Mouse (Mus musculus) heart, embryonic 16.5 days (tissue): ENCODE data around the gene G6pdx. TPM values are rescaled to one million over a fixed set of nuclear protein-coding genes. Genes with fewer than 3 reads are reported as not detected.

ENCODE experiments used
- ATAC-seq: fragments of 200-750 bp; cut with Nextera tagmentation; replicated peaks from 2 replicates; pipeline ENCODE4 v1.8.0; 2017; ENCODE audit warnings: moderate number of reproducible peaks; ENCODE audit not compliant: insufficient read depth, low FRiP score; ENCODE audit errors: extremely low read depth
- H3K27ac ChIP-seq: fragments of 300-500 bp; sonication (generic); 2 replicates; pipeline ENCODE4 v1.5.1; 2014; ENCODE audit warnings: mild to moderate bottlenecking, low read length, control low read depth, moderate library complexity
- H3K27me3 ChIP-seq: fragments of 300-500 bp; sonication (generic); 2 replicates; pipeline ENCODE4 v1.6.1; 2014; ENCODE audit warnings: low read length, mixed read lengths; ENCODE audit not compliant: control insufficient read depth, insufficient read depth
- H3K36me3 ChIP-seq: fragments of 300-500 bp; sonication (generic); 2 replicates; pipeline ENCODE4 v1.6.1; 2014; ENCODE audit not compliant: control insufficient read depth, insufficient read depth
- H3K4me1 ChIP-seq: fragments of 300-500 bp; sonication (generic); 2 replicates; pipeline ENCODE4 v1.6.1; 2014; ENCODE audit warnings: low read length, mixed read lengths; ENCODE audit not compliant: control insufficient read depth, insufficient read depth
- H3K4me2 ChIP-seq: fragments of 300-500 bp; sonication (generic); 2 replicates; pipeline ENCODE4 v1.6.1; 2014; ENCODE audit warnings: low read depth, mild to moderate bottlenecking, control low read depth, low read length
- H3K4me3 ChIP-seq: fragments of 300-500 bp; sonication (generic); 2 replicates; pipeline ENCODE4 v1.5.1; 2014; ENCODE audit warnings: mild to moderate bottlenecking, control low read depth, low read length
- H3K9ac ChIP-seq: fragments of 300-500 bp; sonication (generic); 2 replicates; pipeline ENCODE4 v1.6.1; 2014; ENCODE audit warnings: low read length, control low read depth
- H3K9me3 ChIP-seq: fragments of 300-500 bp; sonication (generic); replicated peaks from 2 replicates; pipeline ENCODE4 v1.6.1; 2016; ENCODE audit warnings: low read length; ENCODE audit not compliant: control insufficient read depth
- WGBS: fragments of 180-500 bp; shearing (Covaris S2); extraction: QIAGEN DNeasy Blood & Tissue Kit; methylation state at CpG from one replicate; pipeline ENCODE4 v1.1.7; 2014; 5-methylcytosine and 5-hydroxymethylcytosine counted together
- polyA plus RNA-seq: library from polyadenylated mRNA; unstranded; fragments of >200 nt; fragmentation: Nextera tagmentation; extraction: Ambion mirVana; gene quantifications from 2 replicates; pipeline ENCODE4 v1.2.1, GENCODE M21; 2015

The G6pdx gene
- polyA plus RNA-seq, 1 experiment from 2014 or later = 20.3 TPM

GRCm38 (mm10) chrX:74368209-74368909 is 60.6 kb downstream of the G6pdx start:
- 19% methylated on average over 42 of the region's 49 CpGs for WGBS
- Histone ChIP-seq H3K4me1 (peaks cover 10% of the 10 kb centered on the region), H3K4me3 (peak overlapping the region; percentile 72), H3K9ac (peak overlapping the region; percentile 84), H3K27me3 (no peaks in the 10 kb centered on the region), H3K9me3 (no peaks in the 10 kb centered on the region), H3K4me2 (peak overlapping the region; percentile 71), H3K27ac (peak overlapping the region; percentile 77), H3K36me3 (peaks cover 7% of the 10 kb centered on the region; the same call in 1 of the 2 replicates)
- peak; percentile 55 for ATAC-seq

DNA sequence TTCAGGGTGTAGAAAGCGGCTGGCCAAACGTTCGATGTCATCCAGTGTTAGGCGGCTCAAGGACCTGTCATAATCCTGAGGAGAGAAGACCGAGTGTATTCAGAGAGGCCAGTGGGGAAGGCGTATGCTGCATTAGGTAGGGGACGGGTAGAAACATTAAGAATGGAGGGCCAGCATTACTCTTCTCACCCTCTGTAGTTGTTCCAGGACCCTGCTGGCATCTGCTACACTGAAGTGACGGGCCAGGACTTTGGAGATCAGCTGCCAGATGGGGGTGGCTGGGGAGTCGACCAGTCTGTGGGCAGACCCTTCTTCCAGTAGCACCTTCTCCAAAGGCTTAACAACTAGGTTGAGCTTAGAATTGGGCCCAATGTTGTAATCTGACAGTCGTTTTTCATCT is 61.5 kb downstream of the G6pdx start:
- Histone ChIP-seq H3K27me3 (no peaks in the 10 kb centered on the region), H3K27ac (no peak overlapping the region), H3K4me1 (peaks cover 10% of the 10 kb centered on the region), H3K9me3 (no peaks in the 10 kb centered on the region), H3K4me2 (peak overlapping the region; percentile 71), H3K36me3 (peaks cover 7% of the 10 kb centered on the region; the same call in 1 of the 2 replicates), H3K4me3 (peak overlapping the region; percentile 72), H3K9ac (peak overlapping the region; percentile 84)
- 43% methylated on average over 10 of the region's 10 CpGs for WGBS
- peak; percentile 7; the same call in 1 of the 2 replicates for ATAC-seq

Other genes starting within 250 kb of the G6pdx start
- 129 and 177 TPM in 2 replicates for gene Flna, start 179.4 kb downstream of the G6pdx start, polyA plus RNA-seq
- 13.0 and 16.2 TPM in 2 replicates for gene Emd, start 174.5 kb downstream of the G6pdx start, polyA plus RNA-seq
- gene Rpl10, start 158.4 kb downstream of the G6pdx start, polyA plus RNA-seq = 368 and 465 TPM in 2 replicates
- 77.6 and 87.9 TPM in 2 replicates for gene Taz, start 147.3 kb downstream of the G6pdx start, polyA plus RNA-seq
- 15.7 and 17.3 TPM in 2 replicates for gene Dnase1l1, start 146.9 kb downstream of the G6pdx start, polyA plus RNA-seq
- gene Atp6ap1, start 132.1 kb downstream of the G6pdx start, polyA plus RNA-seq = 126 and 131 TPM in 2 replicates
- 144 and 150 TPM in 2 replicates for gene Gdi1, start 124.2 kb downstream of the G6pdx start, polyA plus RNA-seq
- gene Fam50a, start 116.2 kb downstream of the G6pdx start, polyA plus RNA-seq = 55.0 and 56.6 TPM in 2 replicates
- 3.3 and 5.6 TPM in 2 replicates for gene Plxna3, start 100.1 kb downstream of the G6pdx start, polyA plus RNA-seq
- gene Lage3, start 75.6 kb downstream of the G6pdx start, polyA plus RNA-seq = 79.3 and 81.7 TPM in 2 replicates
- gene Ubl4a, start 56.0 kb downstream of the G6pdx start, polyA plus RNA-seq = 61.2 and 66.1 TPM in 2 replicates
- 14.9 and 17.2 TPM in 2 replicates for gene Slc10a3, start 55.8 kb downstream of the G6pdx start, polyA plus RNA-seq
- 26.4 and 29.0 TPM in 2 replicates for gene Fam3a, start 35.9 kb downstream of the G6pdx start, polyA plus RNA-seq
- 21.9 and 23.0 TPM in 2 replicates for gene Ikbkg, start 35.9 kb downstream of the G6pdx start, polyA plus RNA-seq
- gene Gm6880, start 52.2 kb upstream of the G6pdx start, polyA plus RNA-seq = not detected in 2 replicates
- not detected in 2 replicates for gene Olfr1326-ps1, start 145.7 kb upstream of the G6pdx start, polyA plus RNA-seq
- not detected in 2 replicates for gene Olfr1325, start 163.5 kb upstream of the G6pdx start, polyA plus RNA-seq
- gene Gm5640, start 216.4 kb upstream of the G6pdx start, polyA plus RNA-seq = not detected in 2 replicates